Mouse (Mus musculus) T-helper 2 cell (primary cell): ENCODE results near the gene Eml3.

Experiments
- in situ Hi-C: fragments of 300-600 bp; cut with MboI, MseI; formaldehyde crosslinking; loops from one replicate; pipeline ENCODE4 v1.15.1; 2025; ENCODE audit warnings: high pct_unique_total_duplicates

Gene Eml3

GRCm38 (mm10) chr19:8911810-8912209 is 17.5 kb upstream of the Eml3 start:
- in situ Hi-C loops, result loop anchor here (5.0 kb wide), 1 partner anchor 50 kb away; no protein-coding TSS in a partner anchor

GRCm38 (mm10) chr19:8914212-8914611 is 15.1 kb upstream of the Eml3 start:
- in situ Hi-C loops, result loop anchor here (5.0 kb wide), 1 partner anchor 48 kb away; no protein-coding TSS in a partner anchor

- in situ Hi-C loops, result no loop called here
Measured at GRCm38 (mm10) chr19:8919000-8919399, 10.4 kb upstream of the Eml3 start.

- in situ Hi-C loops, result no loop called here
Measured at GRCm38 (mm10) chr19:8919684-8920072, 9.7 kb upstream of the Eml3 start.

DNA sequence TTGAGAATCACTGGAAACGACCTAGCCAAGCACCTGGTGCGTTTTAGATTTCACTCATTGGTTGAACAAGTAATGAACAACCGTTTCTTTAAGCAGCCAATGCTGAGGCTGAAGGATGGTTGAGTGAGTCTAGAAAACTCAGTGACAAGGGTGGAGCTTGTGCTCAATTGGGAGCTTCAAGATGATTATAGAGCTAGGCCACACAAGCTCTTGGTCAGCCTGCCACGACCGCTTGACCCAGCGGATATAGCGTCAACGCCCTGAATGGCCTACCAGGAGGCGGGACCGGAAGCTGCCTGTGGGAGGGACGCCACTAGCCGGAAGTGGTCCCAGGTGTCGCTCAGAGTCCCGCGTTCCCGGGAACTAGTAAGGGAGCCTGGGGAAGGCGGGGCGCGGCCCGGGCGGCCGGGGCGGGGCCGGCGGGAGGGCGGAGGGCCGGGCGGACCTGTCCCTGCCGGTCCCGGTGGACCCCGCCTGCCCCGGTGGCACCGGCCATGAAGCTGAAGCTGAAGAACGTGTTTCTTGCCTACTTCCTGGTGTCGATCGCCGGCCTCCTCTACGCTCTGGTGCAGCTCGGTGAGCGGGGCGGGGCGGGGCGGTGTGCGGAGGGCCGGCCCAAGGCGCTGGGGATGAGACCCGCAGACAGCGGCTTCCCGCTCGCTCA is 9.1 kb upstream of the Eml3 start, which contains the start of gene B3gat3:
Gene B3gat3, plus strand, starts transcription at position 302 of the 664 bp plus-strand sequence.
- in situ Hi-C loops, result no loop called here

GRCm38 (mm10) chr19:8920836-8921291 is 8.5 kb upstream of the Eml3 start:
- in situ Hi-C loops, result no loop called here

DNA sequence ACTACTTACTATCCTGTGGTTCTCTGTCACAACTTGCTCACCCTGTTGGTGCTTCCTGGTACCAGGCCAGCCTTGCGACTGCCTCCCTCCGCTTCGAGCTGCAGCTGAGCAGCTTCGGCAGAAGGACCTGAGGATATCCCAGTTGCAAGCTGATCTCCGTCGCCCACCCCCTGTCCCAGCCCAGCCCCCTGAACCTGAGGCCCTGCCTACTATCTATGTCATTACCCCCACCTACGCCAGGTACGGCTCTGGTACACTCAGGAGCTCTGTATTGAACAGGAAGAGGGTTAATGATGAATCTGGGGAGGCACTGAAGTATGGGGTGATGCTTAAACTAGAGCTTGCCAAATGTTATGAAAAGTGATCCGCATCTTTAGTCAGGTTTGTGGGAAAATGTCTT is 7.6 kb upstream of the Eml3 start:
- in situ Hi-C loops, result no loop called here

- in situ Hi-C loops, result no loop called here
Measured at GRCm38 (mm10) chr19:8926766-8927165, 2.6 kb upstream of the Eml3 start.

- in situ Hi-C loops, result no loop called here
Measured at GRCm38 (mm10) chr19:8927891-8928525, 1.3 kb upstream of the Eml3 start.

- in situ Hi-C loops, result no loop called here
Measured at GRCm38 (mm10) chr19:8928689-8929223, 596 bp upstream of the Eml3 start.

DNA sequence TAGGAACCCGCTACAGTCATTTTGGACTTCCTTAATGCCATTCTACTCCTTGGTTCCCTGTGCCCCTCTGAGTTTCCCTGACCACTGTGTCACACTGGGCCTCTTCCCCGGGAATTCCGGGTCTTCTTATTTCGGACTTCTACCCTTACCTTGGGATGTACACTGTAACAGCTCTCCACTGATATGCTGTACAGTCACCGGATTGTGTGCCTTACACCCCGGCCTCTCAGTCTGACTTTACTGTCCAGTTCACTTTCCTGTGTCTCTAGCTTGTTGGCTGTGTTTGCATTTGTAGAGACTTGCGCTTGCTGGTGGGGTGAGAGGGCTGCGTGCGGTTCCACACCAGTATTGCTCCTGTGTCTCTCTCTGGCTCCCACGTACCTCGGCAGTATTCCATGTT is 765 bp downstream of the Eml3 start:
- in situ Hi-C loops, result no loop called here

DNA sequence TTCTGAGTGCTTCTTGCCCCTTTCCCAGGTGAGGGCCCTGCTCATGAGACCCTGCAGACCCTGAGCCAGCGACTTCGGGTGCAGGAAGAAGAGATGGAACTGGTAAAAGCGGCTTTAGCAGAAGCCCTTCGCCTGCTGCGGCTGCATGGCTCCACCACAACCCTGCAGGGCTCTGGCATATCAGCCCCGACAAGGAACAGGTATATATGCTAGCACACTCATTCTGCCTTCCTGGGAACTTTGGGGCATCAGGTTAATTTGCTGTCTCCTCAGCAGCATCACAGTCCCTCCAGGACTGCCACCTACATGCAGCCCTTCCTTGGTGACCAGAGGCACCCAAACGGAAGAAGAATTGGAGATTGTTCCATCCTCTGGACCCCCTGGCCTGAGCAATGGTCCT is 1.4 kb downstream of the Eml3 start:
- in situ Hi-C loops, result no loop called here

DNA sequence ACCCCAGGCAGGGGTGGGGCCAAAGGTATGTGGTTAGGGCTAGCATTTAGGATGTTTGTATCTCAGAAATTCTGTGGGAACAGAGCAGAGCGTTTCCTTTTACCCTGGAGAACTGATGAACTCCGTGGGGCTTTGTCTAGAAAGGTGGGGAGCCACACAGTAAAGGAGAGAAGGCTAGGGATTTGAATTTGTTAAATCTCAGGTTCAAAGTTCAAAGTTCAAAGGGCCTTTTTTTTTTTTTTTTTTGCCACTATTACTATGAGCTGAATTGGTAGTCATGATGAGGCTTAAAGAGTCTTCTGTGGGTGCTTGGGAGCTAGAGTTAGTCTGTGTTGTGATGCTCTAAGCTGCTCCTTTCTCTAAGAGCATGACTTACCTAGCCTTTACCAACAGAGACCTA is 7.4 kb downstream of the Eml3 start:
- in situ Hi-C loops, result no loop called here

- in situ Hi-C loops, result loop anchor here (5.0 kb wide), 1 partner anchor 43 kb away; the partner anchor contains the start of gene Ganab
Measured at GRCm38 (mm10) chr19:8940526-8941133, 11.3 kb downstream of the Eml3 start.

- in situ Hi-C loops, result loop anchor here (5.0 kb wide), 1 partner anchor 44 kb away; the partner anchor contains the start of gene Ganab
Measured at GRCm38 (mm10) chr19:8941136-8941514, 11.8 kb downstream of the Eml3 start.

DNA sequence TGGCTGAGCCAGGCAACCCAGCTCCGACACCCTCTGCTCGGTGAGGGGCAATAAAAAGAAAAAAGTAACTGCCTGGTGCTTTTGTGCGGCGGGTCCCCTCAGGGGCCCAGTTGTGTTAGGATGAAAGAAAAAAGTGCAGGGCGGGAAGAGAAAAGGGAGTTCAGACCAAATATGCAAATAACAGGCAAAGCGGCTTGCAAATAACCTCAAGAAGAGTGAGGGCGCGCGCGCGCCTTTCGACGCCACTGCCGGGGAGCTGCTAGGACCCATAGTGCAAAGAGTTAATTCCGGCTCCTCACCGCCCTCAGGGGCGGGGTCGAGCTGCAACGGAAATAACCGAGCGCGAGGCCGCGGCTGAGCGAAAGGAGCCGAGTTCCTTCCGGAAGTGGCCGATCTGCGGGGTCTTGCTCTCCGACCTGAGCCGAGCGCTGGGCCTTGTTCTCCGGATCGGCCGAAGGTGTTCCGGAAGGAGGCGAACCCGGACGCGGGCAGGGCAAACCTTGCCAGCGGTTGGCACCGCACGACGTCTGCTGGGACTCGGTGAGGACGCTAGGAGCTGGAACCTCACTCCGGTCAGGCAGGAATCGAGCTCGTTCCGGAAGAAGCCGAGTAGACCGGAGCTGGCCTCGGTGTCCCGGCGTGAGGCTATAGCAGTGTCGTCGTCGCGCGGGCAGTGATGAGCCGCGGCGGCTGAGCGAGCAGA is 12.3 kb downstream of the Eml3 start, which contains the start of gene Mta2:
Gene Mta2, plus strand, starts transcription at position 361 of the 703 bp plus-strand sequence.
- in situ Hi-C loops, result loop anchor here (5.0 kb wide), 1 partner anchor 44 kb away; the partner anchor contains the start of gene Ganab

DNA sequence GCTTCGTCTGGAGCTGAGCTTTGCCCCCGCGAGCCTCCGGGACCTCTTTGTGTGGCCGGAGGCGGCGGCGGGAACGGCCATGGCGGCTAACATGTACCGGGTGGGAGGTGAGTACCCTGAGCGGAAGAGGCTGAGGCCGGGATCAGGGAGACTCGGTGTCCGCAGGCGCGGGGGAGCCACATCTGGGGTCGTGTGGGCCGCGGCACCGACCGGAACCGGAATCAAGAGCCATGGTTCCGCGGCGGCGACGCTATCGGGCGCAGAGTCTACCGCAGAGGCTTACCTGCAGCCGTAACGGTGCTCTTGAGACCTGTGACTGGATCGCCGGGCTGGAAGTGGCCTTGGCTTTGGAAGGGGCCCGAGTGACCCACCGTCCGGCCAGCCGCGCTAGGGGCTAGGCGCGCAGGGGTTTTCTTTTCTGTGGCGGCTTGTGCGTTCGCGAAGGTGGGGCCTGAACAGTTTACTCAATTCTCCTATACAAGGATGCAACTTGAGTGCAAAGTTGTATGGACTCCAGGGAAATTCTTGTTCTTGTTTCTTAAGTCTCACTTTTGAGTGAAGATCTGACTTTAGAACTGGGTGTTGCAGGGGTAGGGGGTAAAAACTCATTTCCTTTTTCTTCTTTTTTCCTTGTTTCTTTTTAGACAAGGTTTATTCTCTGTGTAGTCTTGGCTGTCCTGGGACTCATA is 13.1 kb downstream of the Eml3 start:
- in situ Hi-C loops, result loop anchor here (5.0 kb wide), 1 partner anchor 45 kb away; the partner anchor contains the start of gene Ganab

GRCm38 (mm10) chr19:8943047-8943446 is 13.7 kb downstream of the Eml3 start:
- in situ Hi-C loops, result loop anchor here (5.0 kb wide), 1 partner anchor 46 kb away; the partner anchor contains the start of gene Ganab

- in situ Hi-C loops, result loop anchor here (5.0 kb wide), 1 partner anchor 47 kb away; the partner anchor contains the start of gene Ganab
Measured at GRCm38 (mm10) chr19:8944062-8944461, 14.7 kb downstream of the Eml3 start.

- in situ Hi-C loops, result loop anchor here (5.0 kb wide), 1 partner anchor 47 kb away; the partner anchor contains the start of gene Ganab
Measured at GRCm38 (mm10) chr19:8944750-8945149, 15.4 kb downstream of the Eml3 start.

GRCm38 (mm10) chr19:8945251-8945650 is 15.9 kb downstream of the Eml3 start:
- in situ Hi-C loops, result no loop called here
